Mouse (Mus musculus) testis, adult 2 months (tissue): ENCODE data around the gene Gjc1.

Experiments
- CTCF ChIP-seq: fragments of 200-500 bp; IDR thresholded peaks from 2 replicates; pipeline ENCODE4 v1.5.1; 2012; ENCODE audit warnings: low read depth, mild to moderate bottlenecking, inconsistent platforms, low read length, moderate library complexity; ENCODE audit not compliant: control insufficient read depth, insufficient read depth, insufficient replicate concordance
- POLR2A ChIP-seq: fragments of 200-500 bp; IDR thresholded peaks from 2 replicates; pipeline ENCODE4 v1.6.1; 2012; ENCODE audit warnings: low read depth, mild to moderate bottlenecking, inconsistent platforms, low read length, moderate library complexity; ENCODE audit not compliant: control insufficient read depth

DNA sequence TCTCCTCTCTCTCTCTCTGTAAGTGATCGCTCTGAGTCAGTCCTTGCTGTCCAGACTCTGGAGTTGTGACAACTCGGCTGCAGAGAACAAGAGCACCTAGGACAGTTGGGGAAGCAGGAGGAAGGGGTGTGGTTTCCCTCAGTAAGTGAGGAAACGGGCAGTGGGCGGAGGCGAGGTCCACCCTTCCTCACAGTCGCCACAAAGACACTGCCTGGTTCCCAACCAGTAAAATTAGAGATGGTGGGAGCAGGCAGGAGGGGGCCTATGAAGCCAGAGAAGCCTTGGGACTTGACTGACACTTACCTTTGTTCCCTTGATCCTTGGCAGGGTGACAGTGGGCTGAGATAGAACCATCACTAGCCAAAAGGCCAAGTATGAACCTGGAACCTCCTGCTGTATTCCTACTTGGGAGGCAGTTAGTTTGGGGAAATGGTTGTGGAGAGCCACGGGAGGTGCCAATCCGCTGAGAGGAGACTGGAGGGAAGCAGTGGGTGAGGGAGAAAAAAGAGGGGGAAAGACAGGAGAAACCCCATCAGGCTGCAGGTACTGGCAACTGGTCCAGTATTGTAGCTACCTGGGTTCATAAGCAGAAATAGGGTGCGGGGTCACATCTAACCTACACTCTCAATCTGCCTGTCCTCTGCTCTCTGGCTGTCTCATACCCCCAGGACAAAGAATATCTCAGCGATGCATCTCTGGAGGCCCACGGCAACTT, 39.1 kb downstream of the Gjc1 start:
- TF ChIP-seq CTCF (no peak), POLR2A (no peak)
